Mouse (Mus musculus): ENCODE measurements at regions not wholly inside any gene's neighbourhood (a gene's known extent, or its start where the extent isn't known, plus 50 kb on each side); places are given as distances from the start of the nearest gene placed in this dataset.

DNA sequence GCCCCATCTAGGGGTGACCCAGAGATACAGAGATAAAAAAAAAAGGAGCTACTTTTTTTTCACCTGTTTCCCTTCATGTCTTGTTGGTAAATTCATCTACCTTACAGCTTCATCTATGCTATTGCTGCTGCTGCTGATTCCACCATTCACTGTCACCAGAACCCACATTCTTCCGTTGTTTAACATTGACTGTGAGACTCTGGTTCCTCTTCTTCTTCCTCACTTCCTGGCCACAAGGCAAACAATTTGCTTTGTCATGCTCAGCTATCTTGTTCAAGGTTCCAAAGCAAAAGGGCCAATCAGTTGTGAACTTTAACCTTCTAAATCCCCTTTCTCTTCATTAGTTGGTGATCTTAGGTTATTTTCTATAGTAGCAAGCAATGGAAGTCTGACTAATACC is 335.8 kb upstream of the Galnt5 start:
- no peak for TF ChIP-seq CTCF (IDR thresholded peaks at IDR 0.05)
- TF ChIP-seq EP300 (IDR thresholded peaks at IDR 0.05; ENCODE audit: insufficient read depth, low read depth, low read length) = no peak

All from heart, adult 2 months (tissue).